In the genomic region with DNA sequence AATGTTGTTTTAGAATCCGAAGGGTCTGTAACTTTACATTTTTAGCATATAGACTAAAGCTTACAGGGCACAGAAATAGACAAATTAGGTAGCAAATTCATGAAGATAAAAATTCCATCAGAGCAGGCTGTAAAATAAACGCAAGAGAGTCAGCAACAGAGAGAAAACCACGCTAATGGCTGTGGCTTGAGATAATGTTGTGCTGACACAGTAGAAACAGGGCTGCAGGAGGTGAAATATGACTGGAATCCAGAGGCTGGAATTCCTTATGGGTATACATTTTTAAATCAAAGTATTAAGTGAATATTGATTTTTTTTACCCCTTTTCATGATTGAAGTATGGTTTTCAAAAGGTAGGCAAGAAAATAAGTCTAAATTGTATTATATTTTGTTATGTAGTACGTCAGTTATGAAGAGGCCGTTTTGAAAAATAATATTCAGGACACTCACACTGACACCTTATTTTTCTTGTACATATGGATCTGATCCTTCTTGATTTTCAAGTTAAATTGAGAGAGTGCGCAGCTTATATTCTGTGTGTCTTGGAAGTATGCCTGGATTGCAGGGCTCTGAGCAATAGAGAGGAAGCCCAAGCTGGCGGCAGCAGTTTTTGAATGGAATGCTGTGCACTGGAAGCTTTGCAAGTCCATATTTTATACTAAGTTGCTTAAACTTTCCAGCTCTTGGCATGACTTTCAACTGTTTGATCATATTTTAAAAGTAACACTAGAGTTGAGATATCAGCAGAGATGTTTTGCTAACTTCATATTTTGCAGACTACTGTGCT, we compare ENCODE assay signal across 14 mouse cellular contexts.
DNase-seq lines count a peak whose midpoint lies in the region; TF ChIP-seq lines count a peak whose summit lies in the region.
"Had no signal": no experiment of that assay in that cellular context is flagged by ENCODE, and none has a peak within 500 bp of the region (broad histone marks: within the 10 kb centered on the region; RNA-seq: fewer than 3 reads in every experiment).

No protein-coding gene starts in this region.

- 68% methylated on average over 7 of the region's 7 CpGs for WGBS in kidney, adult 2 months

- no peak overlapping the region for H3K4me3 ChIP-seq in kidney, adult 2 months (ENCODE audit: insufficient read depth, low read depth, low read length)
- H3K4me3 ChIP-seq: embryonic facial prominence, embryonic 13.5 days; layer of hippocampus, adult 2 months; midbrain, embryonic 15.5 days; neural tube, embryonic 13.5 days had no signal

- no peak for TF ChIP-seq CTCF in kidney, adult 2 months (conservative IDR thresholded peaks at IDR 0.05; ENCODE audit: insufficient read depth, insufficient read length, low read depth, low read length)

- H3K4me1 ChIP-seq in kidney, adult 2 months (ENCODE audit: control insufficient read depth, insufficient read depth, low read length) = no peaks in the 10 kb centered on the region

- TF ChIP-seq POLR2A in kidney, adult 2 months (IDR thresholded peaks at IDR 0.05; ENCODE audit: low read depth, low read length) = no peak

- H3K27me3 ChIP-seq in kidney, adult 2 months (replicated peaks; ENCODE audit: control insufficient read depth, insufficient read depth, low read length) = no peaks in the 10 kb centered on the region
- H3K27me3 ChIP-seq: embryonic facial prominence, embryonic 13.5 days; midbrain, embryonic 15.5 days; neural tube, embryonic 13.5 days had no signal

- DNase-seq in embryo, embryonic 11 days = peak; percentile 18
- DNase-seq in embryo, embryonic 10 days (ENCODE audit: low spot score) = no peak
- peak; percentile 41 to 47 for DNase-seq in kidney, postnatal 4 days
- DNase-seq in kidney, adult 2 months = no peak
- peak; percentile 5 for DNase-seq in 3134 (ENCODE audit: extremely low read depth, insufficient read length, low spot score)
- DNase-seq in fat pad, adult 2 months (ENCODE audit: extremely low read depth, low read depth, low spot score) = peak; percentile 66
- no peak for DNase-seq in neural tube, embryonic 10.5 days (ENCODE audit: extremely low spot score, low spot score)
- DNase-seq in heart, adult 8-10 months (ENCODE audit: low spot score) = no peak
- DNase-seq: cerebellum, adult 9-11 months; thymus, postnatal 14 days had no signal

- H3K27ac ChIP-seq in kidney, adult 2 months (ENCODE audit: insufficient read depth, low read depth, low read length) = no peak overlapping the region
- H3K27ac ChIP-seq: embryonic facial prominence, embryonic 13.5 days; layer of hippocampus, adult 2 months; midbrain, embryonic 15.5 days; neural tube, embryonic 13.5 days had no signal

- H3K36me3 ChIP-seq in kidney, adult 2 months (ENCODE audit: control insufficient read depth, insufficient read depth, low read length) = no peaks in the 10 kb centered on the region
- H3K36me3 ChIP-seq: embryonic facial prominence, embryonic 13.5 days; midbrain, embryonic 15.5 days; neural tube, embryonic 13.5 days had no signal

Comparison
In these comparisons a context has a peak if more than half of its experiments do, and no peak if none do; other contexts are left out.
1. DNase-seq: peak in embryo, embryonic 11 days (single experiment), kidney, postnatal 4 days (2 of 2), 3134 (single experiment) and fat pad, adult 2 months (single experiment); none in embryo, embryonic 10 days (single experiment), kidney, adult 2 months (single experiment), neural tube, embryonic 10.5 days (single experiment) and heart, adult 8-10 months (single experiment).